Mouse (Mus musculus): ENCODE measurements around the gene Pitpnm2.

DNA sequence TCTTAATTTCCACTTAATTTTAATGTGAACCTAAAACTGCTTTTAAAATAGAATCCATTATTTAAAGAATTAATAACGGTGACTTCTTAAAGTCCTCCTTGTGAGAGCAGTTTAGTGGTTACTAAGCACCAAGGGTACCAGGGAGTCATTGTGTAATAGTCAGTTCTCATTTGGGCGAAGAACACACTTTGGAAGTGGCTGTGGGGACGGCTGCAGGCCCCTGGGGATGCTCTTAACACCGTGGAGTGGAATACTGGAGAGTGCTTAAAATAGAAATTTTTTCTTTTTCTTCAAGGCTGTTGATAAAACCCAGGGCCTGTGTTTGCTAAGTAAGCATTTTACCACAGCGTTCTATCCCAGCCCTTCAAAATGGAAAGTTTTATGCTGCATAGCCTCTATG is 93.6 kb downstream of the Pitpnm2 start:
- no peak for TF ChIP-seq CTCF (IDR thresholded peaks at IDR 0.05; ENCODE audit: insufficient read depth, low read depth, low read length)
- TF ChIP-seq POLR2A (IDR thresholded peaks at IDR 0.05; ENCODE audit: insufficient read depth, low read depth, low read length), result no peak
